Mouse (Mus musculus) forebrain, embryonic 13.5 days (tissue): Measurements from ENCODE around the gene Ovol1. TPM values are rescaled to one million over a fixed set of nuclear protein-coding genes. Genes with fewer than 3 reads are reported as not detected.
A peak's percentile ranks its signal among the peaks of the same experiment; 100 is the strongest.

Experiments
- ATAC-seq: fragments of 200-750 bp; cut with Nextera tagmentation; 2 replicates; pipeline ENCODE4 v1.8.0; 2017
- H3K27ac ChIP-seq: fragments of 300-500 bp; sonication (generic); 2 replicates; pipeline ENCODE4 v1.5.1; 2015; ENCODE audit warnings: inconsistent platforms, mild to moderate bottlenecking, moderate library complexity
- H3K27me3 ChIP-seq: fragments of 300-500 bp; sonication (generic); 2 replicates; pipeline ENCODE4 v1.6.1; 2015; ENCODE audit warnings: mild to moderate bottlenecking, inconsistent platforms
- H3K36me3 ChIP-seq: fragments of 300-500 bp; sonication (generic); 2 replicates; pipeline ENCODE4 v1.6.1; 2015; ENCODE audit warnings: mild to moderate bottlenecking, inconsistent platforms; ENCODE audit not compliant: poor library complexity, severe bottlenecking
- H3K4me1 ChIP-seq: fragments of 300-500 bp; sonication (generic); 2 replicates; pipeline ENCODE4 v1.6.1; 2015; ENCODE audit warnings: inconsistent platforms
- H3K4me2 ChIP-seq: fragments of 300-500 bp; sonication (generic); 2 replicates; pipeline ENCODE4 v1.6.1; 2015; ENCODE audit warnings: inconsistent platforms, mild to moderate bottlenecking, moderate library complexity
- H3K4me3 ChIP-seq: fragments of 300-500 bp; sonication (generic); 2 replicates; pipeline ENCODE4 v1.5.1; 2015; ENCODE audit warnings: mild to moderate bottlenecking, inconsistent platforms
- H3K9ac ChIP-seq: fragments of 300-500 bp; sonication (generic); 2 replicates; pipeline ENCODE4 v1.6.1; 2015; ENCODE audit warnings: mild to moderate bottlenecking, inconsistent platforms
- H3K9me3 ChIP-seq: fragments of 300-500 bp; sonication (generic); replicated peaks from 2 replicates; pipeline ENCODE4 v1.6.1; 2016; ENCODE audit warnings: inconsistent platforms
- WGBS: fragments of 180-500 bp; shearing (Covaris S2); methylation state at CpG from one replicate; pipeline ENCODE4 v1.1.7; 2015; 5-methylcytosine and 5-hydroxymethylcytosine counted together
- polyA plus RNA-seq: library from polyadenylated mRNA; unstranded; fragments of >200 nt; fragmentation: Nextera tagmentation; extraction: Ambion mirVana; gene quantifications from 2 replicates; pipeline ENCODE4 v1.2.1, GENCODE M21; 2015

Gene Ovol1
- 0.06 TPM in 1 of 2 replicates, not detected in the other for polyA plus RNA-seq

DNA sequence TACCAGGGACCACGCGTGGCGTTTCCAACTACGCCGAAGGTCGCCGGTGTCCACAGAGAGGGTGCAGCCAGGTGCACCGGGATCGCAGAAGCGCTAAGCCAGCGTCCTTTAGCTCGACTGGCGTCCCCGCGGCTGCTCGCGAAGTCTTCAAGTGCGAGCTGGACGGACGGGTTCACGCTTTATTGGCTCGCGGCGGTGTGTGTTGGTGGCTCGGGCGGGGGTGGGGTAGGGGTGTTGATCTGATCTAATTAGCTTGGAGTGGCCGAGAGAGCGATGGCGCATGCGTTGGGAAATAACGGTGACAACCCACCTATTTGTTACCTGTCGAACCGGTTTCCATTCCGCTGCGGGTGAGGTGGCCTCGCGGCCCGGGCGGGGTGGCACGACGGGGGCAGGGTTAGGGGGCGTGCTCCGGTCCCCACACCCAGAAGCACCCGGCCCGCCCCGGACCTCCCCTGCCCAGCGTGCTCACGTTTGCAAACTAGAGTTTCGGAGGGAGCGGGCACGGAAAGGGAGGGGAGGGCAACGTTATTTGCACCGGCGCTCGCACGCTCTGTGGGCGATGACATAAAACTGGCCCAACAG, at the start of gene Ovol1:
Gene Ovol1, minus strand, starts transcription at position 190 of the 585 bp plus-strand sequence.
- Histone ChIP-seq H3K36me3 (no peaks in the 10 kb centered on the region), H3K4me3 (peak within 1 kb of the TSS; percentile 35), H3K4me2 (peak within 1 kb of the TSS; percentile 58), H3K9me3 (no peaks in the 10 kb centered on the region), H3K27me3 (peaks cover 94% of the 10 kb centered on the region), H3K27ac (no peak within 1 kb of the TSS), H3K9ac (peak within 1 kb of the TSS; percentile 45; the same call in 1 of the 2 replicates), H3K4me1 (peaks cover 14% of the 10 kb centered on the region)
- no peak for ATAC-seq
- WGBS = 1% methylated on average over 57 of the region's 57 CpGs

GRCm38 (mm10) chr19:5609547-5610404, 49.3 kb upstream of the Ovol1 start, which contains the start of gene Kat5:
Gene Kat5, minus strand, starts transcription at chr19:5610237.
- Histone ChIP-seq H3K9me3 (no peaks in the 10 kb centered on the region), H3K9ac (peak within 1 kb of the TSS; percentile 75), H3K4me3 (peak within 1 kb of the TSS; percentile 63), H3K4me2 (peak within 1 kb of the TSS; percentile 67), H3K36me3 (peaks cover 42% of the 10 kb centered on the region), H3K27ac (peak within 1 kb of the TSS; percentile 98), H3K4me1 (peaks cover 24% of the 10 kb centered on the region), H3K27me3 (no peaks in the 10 kb centered on the region)
- peak; percentile 93 for ATAC-seq
- WGBS = 1% methylated on average over 55 of the region's 55 CpGs

DNA sequence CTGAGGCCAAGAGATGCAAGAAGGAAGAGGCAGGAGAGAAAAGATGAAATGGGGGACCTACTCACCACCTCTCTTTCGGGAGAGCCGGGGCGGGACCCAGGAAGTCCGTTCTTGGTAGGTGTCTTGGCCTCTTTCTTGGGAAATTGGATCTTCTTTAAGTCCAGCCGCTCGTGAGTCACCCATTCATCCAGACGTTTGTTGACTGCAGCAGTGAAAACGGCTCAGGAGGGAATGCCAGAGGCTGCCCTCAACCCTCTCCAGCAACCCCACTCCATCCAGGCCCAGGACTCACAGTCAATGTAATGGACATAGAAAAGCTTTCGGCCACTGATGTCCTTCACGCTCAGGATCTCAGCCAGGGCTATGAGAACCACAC, 48.7 kb upstream of the Ovol1 start:
- peak overlapping the region; percentile 67 for H3K4me2 ChIP-seq
- peaks cover 28% of the 10 kb centered on the region for H3K4me1 ChIP-seq
- H3K36me3 ChIP-seq = peaks cover 48% of the 10 kb centered on the region
- H3K27ac ChIP-seq = peak overlapping the region; percentile 98
- ATAC-seq = no peak
- H3K9me3 ChIP-seq = no peaks in the 10 kb centered on the region
- 63% methylated on average over 10 of the region's 10 CpGs for WGBS
- H3K27me3 ChIP-seq = no peaks in the 10 kb centered on the region
- peak overlapping the region; percentile 75 for H3K9ac ChIP-seq
- peak overlapping the region; percentile 63 for H3K4me3 ChIP-seq

- Histone ChIP-seq H3K4me1 (peaks cover 32% of the 10 kb centered on the region), H3K9ac (peak overlapping the region; percentile 75), H3K4me3 (peak overlapping the region; percentile 63), H3K36me3 (peaks cover 53% of the 10 kb centered on the region), H3K4me2 (peak overlapping the region; percentile 67), H3K27ac (peak overlapping the region; percentile 98), H3K9me3 (no peaks in the 10 kb centered on the region), H3K27me3 (no peaks in the 10 kb centered on the region)
- ATAC-seq = no peak
- 94% methylated on average over 13 of the region's 13 CpGs for WGBS
Measured at GRCm38 (mm10) chr19:5608707-5609106, 48.3 kb upstream of the Ovol1 start.

- Histone ChIP-seq H3K9ac (no peak overlapping the region), H3K4me3 (no peak overlapping the region), H3K36me3 (peaks cover 61% of the 10 kb centered on the region), H3K27me3 (no peaks in the 10 kb centered on the region), H3K4me1 (peaks cover 40% of the 10 kb centered on the region), H3K9me3 (no peaks in the 10 kb centered on the region), H3K4me2 (no peak overlapping the region), H3K27ac (no peak overlapping the region)
- WGBS = 93% methylated on average over 26 of the region's 26 CpGs
- ATAC-seq = no peak
Measured at GRCm38 (mm10) chr19:5607705-5608410, 47.4 kb upstream of the Ovol1 start.

DNA sequence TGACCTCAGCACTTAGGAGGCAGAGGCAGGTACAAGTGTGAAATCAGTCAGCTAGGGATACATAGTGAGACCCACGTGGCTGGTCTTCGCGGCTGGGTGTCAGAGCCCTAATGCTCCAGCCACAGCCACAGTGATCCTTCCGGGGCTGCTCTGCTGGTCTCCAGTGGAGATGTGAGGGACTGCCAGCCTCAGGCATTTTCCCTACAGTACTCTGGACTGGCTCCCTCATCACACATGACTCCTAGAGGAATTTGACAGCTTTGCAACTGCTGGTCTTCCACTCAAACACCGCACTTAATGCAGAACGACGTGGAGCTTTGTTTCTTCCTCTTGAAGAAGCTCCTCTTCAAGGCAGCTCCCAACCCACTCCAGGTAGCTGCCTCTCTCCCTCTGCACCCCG, 45.8 kb upstream of the Ovol1 start:
- Histone ChIP-seq H3K27ac (no peak overlapping the region), H3K9ac (no peak overlapping the region), H3K4me3 (no peak overlapping the region), H3K4me2 (no peak overlapping the region), H3K27me3 (no peaks in the 10 kb centered on the region), H3K4me1 (peaks cover 45% of the 10 kb centered on the region), H3K36me3 (peaks cover 63% of the 10 kb centered on the region), H3K9me3 (no peaks in the 10 kb centered on the region)
- 91% methylated on average over 8 of the region's 8 CpGs for WGBS
- no peak for ATAC-seq

DNA sequence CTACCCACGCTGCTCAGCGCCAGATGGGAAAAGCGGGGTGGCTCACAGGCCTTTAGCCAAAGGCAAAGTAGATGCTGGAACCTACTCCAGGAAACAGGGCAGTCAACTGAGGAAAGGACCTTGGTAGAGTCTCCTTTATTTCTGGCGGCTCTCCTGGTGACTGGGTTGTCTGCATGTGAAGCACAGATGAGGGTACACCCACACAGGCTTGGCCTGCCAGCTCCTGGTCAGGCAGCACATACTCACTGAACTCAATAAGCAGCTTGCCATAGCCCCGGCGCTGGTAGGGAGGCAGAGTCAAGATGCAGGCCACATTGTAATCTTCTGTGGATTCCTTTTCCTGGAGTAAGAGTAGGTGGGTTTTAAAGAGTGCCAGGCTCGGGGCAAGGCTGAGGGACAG, 44.7 kb upstream of the Ovol1 start:
- no peak overlapping the region for H3K4me3 ChIP-seq
- no peaks in the 10 kb centered on the region for H3K27me3 ChIP-seq
- H3K9ac ChIP-seq = no peak overlapping the region
- WGBS = 94% methylated on average over 7 of the region's 7 CpGs
- peaks cover 37% of the 10 kb centered on the region for H3K4me1 ChIP-seq
- H3K9me3 ChIP-seq = no peaks in the 10 kb centered on the region
- ATAC-seq = no peak
- H3K36me3 ChIP-seq = peaks cover 63% of the 10 kb centered on the region
- no peak overlapping the region for H3K27ac ChIP-seq
- no peak overlapping the region for H3K4me2 ChIP-seq

DNA sequence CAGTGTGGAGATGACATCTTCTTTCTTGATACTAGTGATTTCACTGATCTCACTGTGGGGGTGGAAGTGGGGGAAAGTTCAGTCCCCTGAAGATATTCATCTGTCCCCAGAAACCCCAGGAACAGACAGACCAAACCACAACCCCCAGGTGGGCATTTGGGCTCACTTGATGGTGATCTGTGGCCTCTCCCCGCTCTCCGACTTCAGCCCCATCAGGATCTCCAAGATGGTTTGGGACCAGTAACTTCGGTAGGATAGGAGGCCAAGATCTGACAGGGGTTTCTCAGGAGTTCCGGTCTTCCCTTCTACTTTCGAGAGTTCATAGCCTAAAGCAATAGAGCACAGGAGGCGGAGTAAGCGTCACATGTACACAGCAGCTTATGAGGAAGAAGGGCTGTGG, 43.2 kb upstream of the Ovol1 start:
- Histone ChIP-seq H3K27me3 (no peaks in the 10 kb centered on the region), H3K36me3 (peaks cover 60% of the 10 kb centered on the region), H3K9me3 (no peaks in the 10 kb centered on the region), H3K4me1 (peaks cover 30% of the 10 kb centered on the region), H3K4me3 (no peak overlapping the region), H3K27ac (no peak overlapping the region), H3K4me2 (peak overlapping the region; percentile 92; the same call in 1 of the 2 replicates), H3K9ac (no peak overlapping the region)
- 88% methylated on average over 7 of the region's 7 CpGs for WGBS
- ATAC-seq = no peak

DNA sequence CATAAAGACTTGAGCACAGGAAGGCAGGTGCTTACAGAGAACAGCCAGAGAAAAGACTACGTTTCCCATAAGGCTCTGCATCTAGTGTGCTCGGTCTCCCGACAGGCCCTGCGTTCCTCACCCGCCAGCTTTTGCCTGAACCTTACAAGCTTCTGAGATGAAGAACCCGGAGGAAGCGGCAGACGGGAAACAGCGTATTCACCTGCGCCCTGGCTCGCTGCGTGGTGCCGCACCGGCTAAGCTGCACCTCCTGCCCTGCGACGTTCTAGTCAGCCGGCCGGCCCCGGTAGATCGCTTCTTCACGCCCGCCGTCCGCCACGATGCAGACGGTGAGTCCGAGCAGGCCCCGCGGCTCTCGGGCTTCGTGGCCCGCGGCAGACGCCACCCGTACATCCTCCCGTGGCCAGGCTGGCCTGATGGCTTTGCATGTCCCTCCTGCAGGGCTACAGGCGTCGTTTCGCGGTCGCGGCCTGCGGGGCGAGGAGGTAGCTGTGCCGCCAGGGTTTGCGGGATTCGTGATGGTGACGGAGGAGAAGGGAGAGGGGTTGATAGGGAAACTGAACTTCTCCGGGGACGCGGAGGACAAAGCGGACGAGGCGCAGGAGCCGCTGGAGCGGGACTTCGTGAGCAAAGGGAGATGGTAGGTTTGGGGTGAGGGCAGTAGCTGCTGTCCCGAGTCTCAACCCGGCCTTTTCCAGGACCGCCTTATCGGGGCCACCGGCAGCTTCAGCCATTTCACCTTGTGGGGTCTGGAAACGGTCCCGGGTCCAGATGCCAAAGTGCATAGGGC, 41.5 kb upstream of the Ovol1 start, which contains the start of gene Rnaseh2c:
Gene Rnaseh2c, plus strand, starts transcription at position 122 of the 790 bp plus-strand sequence.
- WGBS = under 1% methylated on average over 64 of the region's 64 CpGs
- peaks cover 23% of the 10 kb centered on the region for H3K4me1 ChIP-seq
- H3K9ac ChIP-seq = peak within 1 kb of the TSS; percentile 96
- ATAC-seq = peak; percentile 93
- peak within 1 kb of the TSS; percentile 87 for H3K27ac ChIP-seq
- H3K9me3 ChIP-seq = no peaks in the 10 kb centered on the region
- H3K36me3 ChIP-seq = peaks cover 42% of the 10 kb centered on the region
- peak within 1 kb of the TSS; percentile 92 for H3K4me2 ChIP-seq
- H3K27me3 ChIP-seq = no peaks in the 10 kb centered on the region
- H3K4me3 ChIP-seq = peak within 1 kb of the TSS; percentile 89

DNA sequence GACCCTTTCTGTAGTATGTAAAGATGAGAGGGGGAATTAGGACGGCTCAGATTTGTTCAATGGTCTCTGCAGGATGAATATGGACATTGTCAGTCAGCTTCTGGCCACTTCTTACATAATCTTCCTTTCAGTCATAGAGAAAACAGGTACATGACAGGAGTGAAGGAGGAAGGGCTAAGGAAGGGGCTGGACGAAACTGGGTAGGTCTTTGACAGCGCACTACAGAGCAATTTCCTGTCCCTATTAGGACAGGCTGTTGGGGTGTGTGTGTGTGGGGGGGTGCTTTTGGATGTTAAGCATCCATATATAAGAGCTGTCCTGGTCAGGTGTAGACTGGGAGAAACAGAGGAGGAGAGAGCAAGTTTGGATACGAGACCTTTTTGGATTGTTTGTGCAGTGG, 38.8 kb upstream of the Ovol1 start:
- Histone ChIP-seq H3K9ac (no peak overlapping the region), H3K4me3 (no peak overlapping the region), H3K27ac (no peak overlapping the region), H3K4me2 (no peak overlapping the region), H3K9me3 (no peaks in the 10 kb centered on the region), H3K27me3 (0 out of 2 replicates have a peak, but pooled peaks cover 4% of the 10 kb centered on the region), H3K4me1 (peaks cover 19% of the 10 kb centered on the region), H3K36me3 (peaks cover 15% of the 10 kb centered on the region)
- WGBS = 73% methylated on average over 4 of the region's 4 CpGs
- ATAC-seq = no peak

GRCm38 (mm10) chr19:5591888-5592287, 31.4 kb upstream of the Ovol1 start:
- 93% methylated on average over 6 of the region's 6 CpGs for WGBS
- Histone ChIP-seq H3K4me3 (no peak overlapping the region), H3K27ac (no peak overlapping the region), H3K36me3 (no peaks in the 10 kb centered on the region), H3K9ac (no peak overlapping the region), H3K4me2 (no peak overlapping the region), H3K9me3 (no peaks in the 10 kb centered on the region), H3K4me1 (no peaks in the 10 kb centered on the region), H3K27me3 (0 out of 2 replicates have a peak, but pooled peaks cover 4% of the 10 kb centered on the region)
- no peak for ATAC-seq
